Mouse (Mus musculus): ENCODE data around the gene Trp53bp2.

Gene Trp53bp2

GRCm38 (mm10) chr1:182409401-182410173 is 615 bp downstream of the Trp53bp2 start:
- peak; percentile 40 for DNase-seq

DNA sequence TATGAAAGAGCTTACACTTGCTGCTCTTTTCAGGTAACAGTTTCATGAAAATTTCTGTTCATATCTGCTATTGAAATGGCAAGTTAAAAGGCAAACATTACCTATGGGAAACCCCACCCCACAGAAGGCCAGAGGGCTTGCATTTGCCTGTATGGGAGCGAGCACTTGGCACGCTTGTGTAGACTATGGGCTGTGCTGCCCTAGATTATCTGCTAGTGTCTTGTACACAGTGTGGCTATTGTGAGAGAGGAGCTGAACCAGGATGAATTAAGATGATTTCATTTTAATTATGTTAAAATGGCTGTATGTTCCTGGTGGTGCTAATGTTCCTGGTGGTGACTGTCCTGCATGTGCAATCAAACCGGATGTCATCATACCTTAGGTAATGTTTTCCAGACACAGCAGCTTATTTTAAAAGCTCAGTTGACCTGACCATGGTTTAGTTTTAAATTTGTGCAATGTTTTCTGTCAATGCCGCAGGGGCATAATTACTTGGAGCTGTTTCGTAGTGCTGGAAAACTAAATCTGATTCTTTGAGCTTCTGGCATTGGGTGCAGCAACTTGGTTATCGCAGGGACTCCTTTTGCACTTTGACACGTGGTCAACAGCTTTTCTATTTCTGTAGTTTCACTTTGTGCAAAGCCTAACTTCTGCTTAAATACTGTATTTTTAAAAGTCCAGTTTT is 3.8 kb downstream of the Trp53bp2 start:
- DNase-seq, result no peak

- no peak for DNase-seq
These were observed 10.5 kb downstream of the Trp53bp2 start for GRCm38 (mm10) chr1:182419481-182419880.

- DNase-seq, result no peak
These were observed 15.3 kb downstream of the Trp53bp2 start for GRCm38 (mm10) chr1:182424274-182424673.

GRCm38 (mm10) chr1:182425176-182425575 is 16.2 kb downstream of the Trp53bp2 start:
- DNase-seq, result no peak

DNA sequence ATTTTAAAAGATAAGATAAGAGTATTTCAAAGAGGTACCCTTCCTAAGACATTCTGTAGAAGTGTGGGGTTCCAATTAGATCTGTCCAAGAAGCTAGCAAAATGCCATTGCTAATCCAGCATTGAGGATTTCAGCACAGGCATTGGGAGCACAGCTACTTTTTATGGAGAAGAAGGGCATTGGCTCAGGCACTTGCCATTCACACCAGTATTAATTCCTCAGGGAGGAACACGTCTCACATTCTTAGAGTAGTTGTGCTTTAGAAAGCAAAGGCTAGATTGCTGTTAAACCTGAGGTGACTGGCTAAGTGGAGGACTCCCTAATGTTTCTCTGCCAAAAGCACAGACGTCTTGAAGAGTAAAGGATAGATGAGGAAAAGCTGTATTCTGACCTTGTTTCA is 17.5 kb downstream of the Trp53bp2 start:
- no peak for DNase-seq

DNA sequence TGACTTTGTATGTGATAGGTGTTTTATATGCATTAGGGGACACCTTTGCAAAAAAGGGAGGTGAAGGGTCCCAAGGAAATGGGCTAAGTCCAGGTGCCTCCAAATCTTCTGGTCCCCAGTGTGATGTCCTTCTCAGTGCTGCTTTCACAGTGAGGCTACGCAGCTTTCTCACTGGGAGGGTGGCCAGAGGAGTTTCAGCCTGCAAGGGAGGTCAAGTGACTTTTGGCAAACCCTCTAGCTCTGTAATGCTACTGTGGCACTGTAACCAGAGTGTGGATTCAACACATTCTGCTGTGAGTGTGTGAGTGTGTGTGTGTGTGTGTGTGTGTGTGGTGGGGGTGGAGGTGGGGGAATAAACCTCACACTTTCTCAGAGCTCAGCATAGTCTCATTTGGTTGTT is 18.5 kb downstream of the Trp53bp2 start:
- no peak for DNase-seq

DNA sequence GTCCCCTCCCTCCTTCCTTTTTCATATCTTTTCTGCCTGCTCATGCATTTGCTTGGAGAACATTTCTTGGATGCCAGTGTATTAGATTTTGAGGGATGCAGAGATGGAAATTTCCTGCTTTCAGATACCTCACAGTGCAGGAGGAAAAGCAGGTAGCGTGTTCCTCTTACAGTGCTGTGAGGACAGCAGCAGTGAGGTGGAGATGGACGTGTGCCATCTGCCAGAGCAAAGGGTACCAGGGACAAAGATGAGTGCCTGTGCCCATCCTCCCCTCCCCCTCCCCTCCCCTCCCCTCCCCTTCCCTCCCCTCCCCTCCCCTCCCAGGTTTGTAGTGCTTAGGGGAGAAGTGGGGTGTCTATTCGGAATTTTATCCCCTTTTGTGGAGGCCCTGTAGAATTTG is 20.9 kb downstream of the Trp53bp2 start:
- no peak for DNase-seq

DNA sequence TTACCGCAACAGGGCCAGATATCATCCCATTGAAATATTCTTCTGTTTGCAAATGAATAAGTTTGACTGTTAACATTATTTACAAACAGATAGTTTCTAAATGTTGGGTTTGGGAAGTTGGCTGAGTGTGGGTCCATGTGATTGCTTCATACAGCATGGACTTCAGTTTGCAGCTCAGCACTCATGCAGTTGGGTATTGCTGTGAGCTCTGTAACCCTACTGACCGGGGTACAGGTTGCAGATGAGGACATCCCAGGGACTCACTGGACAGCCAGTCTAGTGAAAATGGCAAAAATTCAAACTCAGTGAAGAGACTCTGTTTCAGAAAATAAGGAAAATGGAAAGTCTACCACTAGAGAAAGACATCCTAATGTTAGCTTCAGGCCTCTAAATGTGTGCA is 21.7 kb downstream of the Trp53bp2 start:
- DNase-seq, result no peak

- DNase-seq, result no peak
These were observed 23.1 kb downstream of the Trp53bp2 start for GRCm38 (mm10) chr1:182432059-182432458.

GRCm38 (mm10) chr1:182436746-182437145 is 27.8 kb downstream of the Trp53bp2 start:
- DNase-seq, result no peak

DNA sequence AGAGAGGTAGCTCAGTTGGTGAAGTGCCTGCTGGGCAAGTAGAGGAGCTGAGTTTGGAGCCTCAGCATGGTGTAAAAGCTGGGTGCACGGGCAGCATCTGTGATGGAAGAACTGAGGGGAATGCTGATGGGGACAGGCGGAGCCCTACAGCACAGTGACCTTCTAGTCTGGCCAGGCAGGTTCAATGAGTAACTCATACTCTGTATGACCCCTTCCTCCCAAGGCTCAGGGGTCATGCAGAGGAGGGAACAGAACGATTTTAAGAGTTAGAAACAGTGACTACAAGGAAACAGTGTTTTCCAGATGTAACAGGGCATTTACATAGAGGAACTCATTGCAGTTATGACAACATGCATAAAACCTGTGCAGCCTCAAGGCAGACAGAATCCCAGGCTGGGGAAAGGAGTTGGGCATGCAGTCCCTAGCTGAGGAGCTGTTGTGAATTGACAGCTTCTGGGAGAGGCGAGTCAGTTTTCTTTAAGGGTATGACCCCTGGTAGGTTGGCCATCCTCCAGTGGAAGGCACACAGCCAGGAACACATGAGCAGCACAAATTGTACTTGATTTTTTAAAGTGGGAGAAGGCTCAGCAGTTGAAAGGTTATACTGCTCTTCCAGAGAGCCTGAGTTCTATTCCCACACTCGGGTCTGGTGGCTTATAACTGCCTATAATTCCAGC is 30.7 kb downstream of the Trp53bp2 start:
- peak; percentile 21 for DNase-seq

- no peak for DNase-seq
These were observed 33.0 kb downstream of the Trp53bp2 start for GRCm38 (mm10) chr1:182441791-182442473.

DNA sequence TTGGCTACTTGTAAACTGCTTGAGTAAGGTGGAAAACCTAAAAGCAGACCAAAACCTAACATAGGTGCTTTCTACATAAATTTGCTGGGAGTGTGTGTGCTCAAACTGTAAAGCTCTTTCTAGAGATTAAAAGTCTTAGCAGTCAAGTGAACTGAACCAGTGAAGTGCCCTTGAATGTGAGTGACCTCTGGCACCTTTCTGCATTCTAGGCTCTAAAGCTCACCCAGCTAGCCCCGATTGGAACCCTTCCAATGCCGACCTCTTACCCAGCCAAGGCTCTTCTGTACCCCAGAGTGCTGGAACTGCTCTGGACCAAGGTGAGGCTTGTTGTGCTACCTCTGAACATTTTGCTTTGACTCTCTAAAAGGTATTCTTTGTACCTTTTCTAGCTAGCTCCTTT is 35.1 kb downstream of the Trp53bp2 start:
- DNase-seq, result no peak

DNA sequence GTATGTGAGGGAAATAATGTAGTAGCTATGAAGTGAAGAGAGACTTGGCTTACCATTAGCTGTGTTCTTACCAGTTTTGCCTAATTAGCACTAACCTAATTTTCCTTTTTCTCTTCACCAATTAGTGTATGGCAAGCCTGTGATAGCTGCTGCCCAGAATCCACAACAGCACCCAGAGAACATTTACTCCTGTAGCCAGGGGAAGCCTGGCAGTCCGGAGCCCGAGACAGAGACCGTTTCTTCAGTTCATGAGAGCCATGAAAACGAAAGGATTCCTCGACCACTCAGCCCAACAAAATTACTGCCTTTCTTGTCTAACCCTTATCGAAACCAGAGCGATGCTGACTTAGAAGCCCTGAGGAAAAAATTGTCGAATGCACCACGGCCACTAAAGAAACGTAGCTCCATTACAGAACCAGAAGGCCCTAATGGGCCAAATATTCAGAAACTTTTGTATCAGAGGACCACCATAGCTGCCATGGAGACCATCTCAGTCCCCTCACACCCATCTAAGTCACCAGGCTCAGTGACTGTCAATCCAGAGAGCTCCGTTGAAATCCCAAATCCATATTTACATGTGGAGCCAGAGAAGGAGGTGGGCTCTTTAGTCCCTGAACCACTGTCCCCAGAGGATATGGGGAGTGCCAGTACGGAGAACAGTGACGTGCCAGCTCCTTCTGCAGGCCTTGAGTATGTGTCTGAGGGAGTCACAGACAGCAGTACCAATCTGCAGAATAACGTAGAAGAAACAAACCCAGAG is 39.5 kb downstream of the Trp53bp2 start:
- no peak for DNase-seq

GRCm38 (mm10) chr1:182452473-182452872 is 43.5 kb downstream of the Trp53bp2 start:
- DNase-seq, result no peak

- no peak for DNase-seq
These were observed 46.1 kb downstream of the Trp53bp2 start for GRCm38 (mm10) chr1:182455080-182455479.

DNA sequence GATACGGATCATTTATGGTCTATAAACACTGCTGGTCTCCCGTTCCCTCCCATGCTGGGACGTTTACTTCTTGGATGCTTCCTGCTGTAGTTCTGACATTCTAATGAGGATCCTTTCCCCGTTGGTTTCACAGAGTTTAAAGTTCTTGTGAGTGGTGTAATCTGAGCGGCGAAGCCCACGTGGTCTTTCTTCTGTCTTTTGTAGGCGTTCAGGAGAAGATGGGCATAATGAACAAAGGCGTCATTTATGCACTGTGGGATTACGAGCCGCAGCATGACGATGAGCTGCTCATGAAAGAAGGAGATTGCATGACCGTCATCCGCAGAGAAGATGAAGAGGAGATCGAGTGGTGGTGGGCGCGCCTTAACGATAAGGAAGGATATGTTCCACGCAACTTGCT is 49.6 kb downstream of the Trp53bp2 start:
- DNase-seq, result no peak

DNA sequence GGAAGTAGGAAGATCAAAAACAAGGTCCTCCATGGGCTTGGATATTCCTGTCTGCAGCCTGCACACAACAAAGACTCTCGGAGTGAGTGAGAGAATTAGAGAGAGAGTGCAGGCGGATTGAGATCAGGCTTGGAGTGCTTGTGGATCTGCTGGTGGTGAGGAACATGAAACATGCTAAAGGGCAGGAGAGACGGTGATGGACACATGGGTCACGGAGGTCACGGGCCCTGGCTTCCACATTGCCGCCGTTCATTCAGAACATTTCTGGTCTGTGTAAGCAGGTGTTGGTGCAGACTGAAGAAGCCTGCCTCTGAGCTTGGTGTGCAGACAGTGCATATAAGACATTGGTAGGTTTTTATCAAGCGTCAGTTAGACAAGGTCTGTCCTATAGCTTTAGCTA is 50.5 kb downstream of the Trp53bp2 start:
- no peak for DNase-seq

DNA sequence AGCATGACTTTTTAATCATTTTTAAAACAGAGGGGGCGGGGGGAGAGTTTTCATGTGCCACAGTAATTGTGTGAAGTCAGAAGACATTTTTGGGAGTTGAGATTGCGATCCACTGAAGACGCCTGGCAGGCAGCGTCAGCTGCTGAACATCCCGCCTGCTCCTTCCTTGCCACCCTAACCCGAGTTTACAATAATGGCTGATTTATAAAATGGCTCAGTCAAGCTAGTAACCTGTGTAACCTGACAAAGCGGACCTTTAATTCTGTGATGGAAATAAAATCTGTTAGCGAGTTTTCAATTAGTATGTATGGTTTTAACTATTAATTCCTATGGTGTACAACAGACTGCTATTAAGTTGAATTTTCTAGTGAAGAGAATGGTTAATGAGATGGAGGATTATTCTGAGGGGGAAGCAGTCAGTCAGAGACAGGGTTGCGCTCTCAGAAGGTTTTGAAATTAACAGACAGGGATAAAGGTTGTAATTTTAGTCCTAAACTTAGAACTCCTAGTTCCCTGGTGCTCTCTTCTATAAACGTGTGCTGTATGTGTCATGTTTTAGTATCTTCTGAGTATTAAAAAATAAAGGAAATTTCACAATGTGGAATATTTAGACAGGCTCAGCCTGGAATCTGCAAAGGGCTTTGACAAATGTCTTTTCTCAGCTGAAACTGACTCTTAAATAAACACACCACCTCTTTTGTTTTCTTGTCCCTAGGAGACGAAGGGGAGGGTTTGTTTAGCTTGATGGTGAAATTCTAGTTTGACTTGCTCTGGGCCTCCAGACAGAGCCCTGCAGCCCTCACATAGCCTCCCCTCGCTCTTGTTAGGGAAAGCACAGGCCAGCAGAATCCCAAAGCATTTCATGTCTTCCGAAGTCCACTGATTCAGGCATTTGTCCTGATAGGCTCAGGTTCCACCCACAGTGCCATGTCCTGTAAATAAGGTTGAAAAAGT is 51.6 kb downstream of the Trp53bp2 start:
- DNase-seq, result no peak

DNA sequence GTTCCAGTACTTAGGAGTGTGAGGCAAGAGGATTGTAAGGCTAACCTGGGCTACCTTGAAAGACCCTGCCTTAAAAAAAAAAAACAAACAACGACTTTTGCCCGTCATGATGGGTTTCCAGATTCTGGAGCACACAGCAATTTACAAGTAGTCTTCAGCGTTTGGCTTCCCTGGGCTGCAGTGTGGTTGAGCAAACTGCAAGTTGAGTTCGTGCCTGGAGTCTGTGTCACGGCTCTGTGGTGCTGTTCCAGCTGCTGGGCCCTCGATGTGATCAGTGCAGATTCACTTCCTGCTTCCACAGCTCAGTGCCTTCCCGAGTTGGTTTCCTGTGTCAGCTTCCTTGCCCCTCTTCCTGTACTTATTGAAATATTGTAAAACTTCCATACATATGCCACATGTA is 52.3 kb downstream of the Trp53bp2 start:
- no peak for DNase-seq
